Mouse (Mus musculus): Measurements from ENCODE around the gene Ugp2.

DNA sequence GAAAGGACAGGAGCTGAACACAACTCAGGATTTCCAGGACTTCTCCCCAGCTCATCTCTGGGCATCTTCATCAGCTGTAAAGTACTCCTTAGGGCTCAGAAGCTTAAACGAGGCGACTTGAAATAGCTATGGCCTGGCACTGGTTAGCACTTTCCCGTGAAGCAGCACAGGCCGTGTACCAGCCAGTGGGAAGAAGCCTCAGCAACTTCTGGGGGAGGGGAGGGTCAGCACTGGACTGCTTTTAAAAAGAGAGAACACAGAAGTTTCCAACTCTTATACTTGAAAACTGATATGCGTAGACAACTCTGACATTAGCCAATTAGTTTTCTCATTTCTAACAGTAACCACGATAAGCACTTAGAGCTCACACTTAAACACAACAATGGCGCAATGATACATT, 2.5 kb downstream of the Ugp2 start:
- no peak for TF ChIP-seq CTCF (conservative IDR thresholded peaks at IDR 0.05; ENCODE audit: insufficient read depth, insufficient read length, low read depth, low read length)
- no peak for TF ChIP-seq POLR2A (IDR thresholded peaks at IDR 0.05; ENCODE audit: low read depth, low read length)

Measured in kidney, adult 2 months (tissue).